Mouse (Mus musculus) brain, embryonic 14.5 days (tissue): Measurements from ENCODE around the gene Gm10715. TPM values are rescaled to one million over a fixed set of nuclear protein-coding genes. Genes with fewer than 3 reads are reported as not detected.
"Not testable (repeated sequence)": the region's sequence is repeated elsewhere in the genome, so short reads cannot be mapped to it uniquely, and the experiment has no call there.

Experiments used
- DNase-seq: peaks from one replicate; pipeline ENCODE4 v3.0.0-alpha.2; 2011; ENCODE audit warnings: low read depth
- polyA plus RNA-seq: library from polyadenylated mRNA; depleted of rRNA; stranded (reverse); fragments of >200 nt; gene quantifications from 2 replicates; pipeline ENCODE4 v1.2.3, GENCODE M21; 2012; rRNA removed

Gm10715 gene
- polyA plus RNA-seq, 1 experiment = not detected

- not testable (repeated sequence) for DNase-seq
Measured at GRCm38 (mm10) chr9:3023985-3024648, 12.6 kb upstream of the Gm10715 start.

- DNase-seq = not testable (repeated sequence)
Measured at GRCm38 (mm10) chr9:3024912-3025467, 11.7 kb upstream of the Gm10715 start, which contains the start of gene Gm10717. Gm10717 (plus strand) TSS chr9:3025417.

GRCm38 (mm10) chr9:3025653-3026052, 11.0 kb upstream of the Gm10715 start:
- DNase-seq = not testable (repeated sequence)

- DNase-seq = not testable (repeated sequence)
Measured at GRCm38 (mm10) chr9:3026136-3026535, 10.5 kb upstream of the Gm10715 start.

GRCm38 (mm10) chr9:3026741-3027140, 9.9 kb upstream of the Gm10715 start:
- not testable (repeated sequence) for DNase-seq

GRCm38 (mm10) chr9:3027200-3027599, 9.5 kb upstream of the Gm10715 start:
- peak; percentile 56 for DNase-seq

- not testable (repeated sequence) for DNase-seq
Measured at GRCm38 (mm10) chr9:3029276-3030000, 7.2 kb upstream of the Gm10715 start.

GRCm38 (mm10) chr9:3030677-3031318, 5.9 kb upstream of the Gm10715 start:
- DNase-seq = peak; percentile 91

GRCm38 (mm10) chr9:3034299-3034698, 2.4 kb upstream of the Gm10715 start, which contains the start of gene Gm17535:
Gm17535 (plus strand) TSS chr9:3034599.
- DNase-seq = not testable (repeated sequence)

GRCm38 (mm10) chr9:3038161-3038560, 1.5 kb downstream of the Gm10715 start:
- peak; percentile 15 for DNase-seq

Other genes starting within 250 kb of the Gm10715 start
- gene Gm10722, start 36.0 kb upstream of the Gm10715 start, polyA plus RNA-seq = not detected in 2 replicates
- 0.24 and 1.1 TPM in 2 replicates for gene Gm11168, start 33.5 kb upstream of the Gm10715 start, polyA plus RNA-seq
- gene Gm10721, start 23.7 kb upstream of the Gm10715 start, polyA plus RNA-seq = 0.14 and 0.57 TPM in 2 replicates
- not detected in 2 replicates for gene Gm10720, start 21.2 kb upstream of the Gm10715 start, polyA plus RNA-seq
- gene Gm10719, start 19.5 kb upstream of the Gm10715 start, polyA plus RNA-seq = 0.72 and 3.2 TPM in 2 replicates
- gene Gm10718, start 13.3 kb upstream of the Gm10715 start, polyA plus RNA-seq = 1.1 and 7.3 TPM in 2 replicates
- gene Gm10717, start 11.5 kb upstream of the Gm10715 start, polyA plus RNA-seq = not detected in 2 replicates
- not detected in 2 replicates for gene Gm17535, start 2.3 kb upstream of the Gm10715 start, polyA plus RNA-seq